Mouse (Mus musculus): ENCODE measurements around the gene Chaf1a. TPM values are rescaled to one million over a fixed set of nuclear protein-coding genes. Genes with fewer than 3 reads are reported as not detected.

Gene Chaf1a
- polyA plus RNA-seq, 1 experiment, result 73.6 TPM

- Histone ChIP-seq H3K4me3 (replicated peaks; ENCODE audit: control insufficient read depth, low read depth, low read length) (no peak within 1 kb of the TSS), H3K4me1 (ENCODE audit: control insufficient read depth, insufficient read depth, low read length) (peaks cover 1% of the 10 kb centered on the region; the same call in 1 of the 2 replicates), H3K27ac (ENCODE audit: control insufficient read depth, insufficient read depth, low read depth, low read length, poor library complexity) (no peak within 1 kb of the TSS)
- no peak for TF ChIP-seq CTCF (IDR thresholded peaks at IDR 0.05; ENCODE audit: control insufficient read depth, insufficient read depth, low read length)
- TF ChIP-seq POLR2A (IDR thresholded peaks at IDR 0.05; ENCODE audit: borderline replicate concordance, control insufficient read depth, low read depth, low read length), result no peak
- 4% methylated on average over 27 of the region's 27 CpGs for WGBS
Observed at GRCm38 (mm10) chr17:56117251-56117710, 77.0 kb downstream of the Chaf1a start, which contains the start of gene Plin5. Gene Plin5, minus strand, starts transcription at chr17:56117596.

GRCm38 (mm10) chr17:56119431-56119830, 79.2 kb downstream of the Chaf1a start:
- Histone ChIP-seq H3K4me1 (ENCODE audit: control insufficient read depth, insufficient read depth, low read length) (peaks cover 1% of the 10 kb centered on the region; the same call in 1 of the 2 replicates), H3K4me3 (replicated peaks; ENCODE audit: control insufficient read depth, low read depth, low read length) (peak overlapping the region; percentile 68), H3K27ac (ENCODE audit: control insufficient read depth, insufficient read depth, low read depth, low read length, poor library complexity) (no peak overlapping the region)
- no peak for TF ChIP-seq CTCF (IDR thresholded peaks at IDR 0.05; ENCODE audit: control insufficient read depth, insufficient read depth, low read length)
- TF ChIP-seq POLR2A (IDR thresholded peaks at IDR 0.05; ENCODE audit: borderline replicate concordance, control insufficient read depth, low read depth, low read length), result no peak
- WGBS, result 32% methylated on average over 12 of the region's 12 CpGs

- Histone ChIP-seq H3K4me3 (replicated peaks; ENCODE audit: control insufficient read depth, low read depth, low read length) (peak overlapping the region; percentile 68), H3K27ac (ENCODE audit: control insufficient read depth, insufficient read depth, low read depth, low read length, poor library complexity) (peak overlapping the region; percentile 40), H3K4me1 (ENCODE audit: control insufficient read depth, insufficient read depth, low read length) (peaks cover 1% of the 10 kb centered on the region; the same call in 1 of the 2 replicates)
- TF ChIP-seq CTCF (IDR thresholded peaks at IDR 0.05; ENCODE audit: control insufficient read depth, insufficient read depth, low read length), result no peak
- TF ChIP-seq POLR2A (IDR thresholded peaks at IDR 0.05; ENCODE audit: borderline replicate concordance, control insufficient read depth, low read depth, low read length), result no peak; the same call in 1 of the 2 replicates
- 4% methylated on average over 66 of the region's 66 CpGs for WGBS
Observed at GRCm38 (mm10) chr17:56119981-56120880, 80.0 kb downstream of the Chaf1a start.

GRCm38 (mm10) chr17:56121826-56122225, 81.6 kb downstream of the Chaf1a start, which contains the start of gene Lrg1:
Gene Lrg1, minus strand, starts transcription at chr17:56122001.
- Histone ChIP-seq H3K4me1 (ENCODE audit: control insufficient read depth, insufficient read depth, low read length) (peaks cover 1% of the 10 kb centered on the region; the same call in 1 of the 2 replicates), H3K4me3 (replicated peaks; ENCODE audit: control insufficient read depth, low read depth, low read length) (peak within 1 kb of the TSS; percentile 74), H3K27ac (ENCODE audit: control insufficient read depth, insufficient read depth, low read depth, low read length, poor library complexity) (peak within 1 kb of the TSS; percentile 68)
- TF ChIP-seq CTCF (IDR thresholded peaks at IDR 0.05; ENCODE audit: control insufficient read depth, insufficient read depth, low read length) (no peak), POLR2A (IDR thresholded peaks at IDR 0.05; ENCODE audit: borderline replicate concordance, control insufficient read depth, low read depth, low read length) (no peak)
- WGBS, result 30% methylated on average over 2 of the region's 2 CpGs

Other genes with a start within 250 kb of the Chaf1a start
- not detected in 2 replicates for gene Zfp119a, start 161.5 kb upstream of the Chaf1a start, polyA plus RNA-seq (2011; ENCODE audit: insufficient read depth, insufficient read length, low replicate concordance, missing spikeins)
- 4.0 and 8.3 TPM in 2 replicates for gene Zfp959, start 148.3 kb upstream of the Chaf1a start, polyA plus RNA-seq (2011; ENCODE audit: insufficient read depth, insufficient read length, low replicate concordance, missing spikeins)
- gene Zfp119b, start 90.9 kb upstream of the Chaf1a start, polyA plus RNA-seq (2011; ENCODE audit: insufficient read depth, insufficient read length, low replicate concordance, missing spikeins), result 1.4 TPM in 1 of 2 replicates, not detected in the other
- 8.5 and 34.4 TPM in 2 replicates for gene Ebi3, start 87.8 kb upstream of the Chaf1a start, polyA plus RNA-seq (2011; ENCODE audit: insufficient read depth, insufficient read length, low replicate concordance, missing spikeins)
- 9.3 and 12.3 TPM in 2 replicates for gene Yju2, start 81.3 kb upstream of the Chaf1a start, polyA plus RNA-seq (2011; ENCODE audit: insufficient read depth, insufficient read length, low replicate concordance, missing spikeins)
- gene Shd, start 70.0 kb upstream of the Chaf1a start, polyA plus RNA-seq (2011; ENCODE audit: insufficient read depth, insufficient read length, low replicate concordance, missing spikeins), result 1.6 TPM in 1 of 2 replicates, not detected in the other
- gene Fsd1, start 53.9 kb upstream of the Chaf1a start, polyA plus RNA-seq (2011; ENCODE audit: insufficient read depth, insufficient read length, low replicate concordance, missing spikeins), result not detected in 2 replicates
- gene Stap2, start 34.9 kb upstream of the Chaf1a start, polyA plus RNA-seq (2011; ENCODE audit: insufficient read depth, insufficient read length, low replicate concordance, missing spikeins), result 3.9 and 10.6 TPM in 2 replicates
- gene Mpnd, start 34.7 kb upstream of the Chaf1a start, polyA plus RNA-seq (2011; ENCODE audit: insufficient read depth, insufficient read length, low replicate concordance, missing spikeins), result 13.1 and 47.7 TPM in 2 replicates
- 39.9 and 55.5 TPM in 2 replicates for gene Sh3gl1, start 3.8 kb upstream of the Chaf1a start, polyA plus RNA-seq (2011; ENCODE audit: insufficient read depth, insufficient read length, low replicate concordance, missing spikeins)
- 17.7 and 41.7 TPM in 2 replicates for gene Ubxn6, start 34.6 kb downstream of the Chaf1a start, polyA plus RNA-seq (2011; ENCODE audit: insufficient read depth, insufficient read length, low replicate concordance, missing spikeins)
- 62.0 and 145 TPM in 2 replicates for gene Hdgfl2, start 39.2 kb downstream of the Chaf1a start, polyA plus RNA-seq (2011; ENCODE audit: insufficient read depth, insufficient read length, low replicate concordance, missing spikeins)
- gene Plin4, start 69.4 kb downstream of the Chaf1a start, polyA plus RNA-seq (2011; ENCODE audit: insufficient read depth, insufficient read length, low replicate concordance, missing spikeins), result 0.52 and 3.4 TPM in 2 replicates
- gene Plin5, start 77.2 kb downstream of the Chaf1a start, polyA plus RNA-seq (2011; ENCODE audit: insufficient read depth, insufficient read length, low replicate concordance, missing spikeins), result not detected in 2 replicates
- 22.7 and 50.0 TPM in 2 replicates for gene Lrg1, start 81.6 kb downstream of the Chaf1a start, polyA plus RNA-seq (2011; ENCODE audit: insufficient read depth, insufficient read length, low replicate concordance, missing spikeins)
- 3.2 and 3.9 TPM in 2 replicates for gene Sema6b, start 99.9 kb downstream of the Chaf1a start, polyA plus RNA-seq (2011; ENCODE audit: insufficient read depth, insufficient read length, low replicate concordance, missing spikeins)
- gene Tnfaip8l1, start 122.0 kb downstream of the Chaf1a start, polyA plus RNA-seq (2011; ENCODE audit: insufficient read depth, insufficient read length, low replicate concordance, missing spikeins), result 0.63 and 1.7 TPM in 2 replicates
- 12.5 and 25.9 TPM in 2 replicates for gene Mydgf, start 143.5 kb downstream of the Chaf1a start, polyA plus RNA-seq (2011; ENCODE audit: insufficient read depth, insufficient read length, low replicate concordance, missing spikeins)
- gene Dpp9, start 178.5 kb downstream of the Chaf1a start, polyA plus RNA-seq (2011; ENCODE audit: insufficient read depth, insufficient read length, low replicate concordance, missing spikeins), result 8.4 and 8.9 TPM in 2 replicates
- gene Fem1a, start 216.4 kb downstream of the Chaf1a start, polyA plus RNA-seq (2011; ENCODE audit: insufficient read depth, insufficient read length, low replicate concordance, missing spikeins), result 6.9 and 10.8 TPM in 2 replicates
- 2.4 and 5.9 TPM in 2 replicates for gene Ticam1, start 236.3 kb downstream of the Chaf1a start, polyA plus RNA-seq (2011; ENCODE audit: insufficient read depth, insufficient read length, low replicate concordance, missing spikeins)